Mouse (Mus musculus) cerebellum, postnatal 25 days (tissue): ENCODE measurements around the gene Aire.

ENCODE experiments used
- DNase-seq, 2 experiments: peaks; one replicate each; pipeline ENCODE4 v3.0.0; 2021; ENCODE audit warnings: mixed read lengths in 2 of 2

Aire gene

GRCm38 (mm10) chr10:78005791-78006438 is 37.5 kb downstream of the Aire start:
- no peak for DNase-seq

- no peak for DNase-seq
Observed at GRCm38 (mm10) chr10:78004479-78005100, 38.8 kb downstream of the Aire start.

- no peak for DNase-seq
Observed at GRCm38 (mm10) chr10:78002316-78002715, 41.1 kb downstream of the Aire start.

GRCm38 (mm10) chr10:78001796-78002195 is 41.6 kb downstream of the Aire start:
- DNase-seq = no peak

GRCm38 (mm10) chr10:78000200-78000599 is 43.2 kb downstream of the Aire start:
- DNase-seq = no peak

- no peak for DNase-seq
Observed at GRCm38 (mm10) chr10:77995639-77996038, 47.8 kb downstream of the Aire start.

- DNase-seq = no peak
Observed at GRCm38 (mm10) chr10:77985775-77986174, 57.6 kb downstream of the Aire start.

GRCm38 (mm10) chr10:77984660-77985059 is 58.8 kb downstream of the Aire start:
- DNase-seq = peak; percentile 69 to 83
